8 mouse cellular contexts compared by ENCODE assay signal in the genomic region with DNA sequence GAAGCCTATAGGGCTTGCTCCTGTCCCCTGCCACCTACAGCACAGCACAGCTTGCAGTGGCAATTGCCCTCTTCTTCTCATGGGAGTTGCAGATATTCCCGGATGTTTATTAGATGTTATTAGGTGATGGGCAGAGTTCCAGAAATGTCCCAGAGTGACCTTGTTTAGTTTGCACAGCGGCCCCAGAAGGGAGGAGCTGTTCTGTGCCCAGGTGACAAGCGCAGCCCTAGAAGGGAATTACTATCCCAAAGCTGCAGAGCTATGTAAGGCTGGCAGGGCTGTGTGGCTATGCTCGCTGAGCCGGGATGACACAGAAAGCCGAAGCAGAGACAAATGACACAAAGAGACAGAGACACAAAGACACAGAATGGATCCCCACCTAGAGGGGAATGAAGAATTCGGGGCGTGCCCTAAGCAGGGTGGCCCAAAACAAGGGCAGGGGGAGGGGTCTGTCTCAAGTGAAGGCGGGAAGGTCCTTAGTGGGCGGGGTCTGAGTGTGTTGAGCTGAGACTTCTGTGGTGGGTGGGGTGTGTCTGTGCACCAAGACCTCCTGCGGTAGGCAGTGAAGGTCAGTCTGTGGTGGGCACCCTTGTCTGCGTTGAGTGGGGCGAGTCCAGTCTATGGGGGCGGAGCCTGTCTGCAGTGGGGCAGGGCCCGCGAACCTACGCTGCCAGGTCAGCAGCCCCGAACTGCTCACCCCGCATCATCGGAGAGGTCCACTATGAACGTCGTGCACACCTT. TPM values are rescaled to one million over a fixed set of nuclear protein-coding genes. Genes with fewer than 3 reads are reported as not detected.
DNase-seq lines count a peak whose midpoint lies in the region; ATAC-seq and TF ChIP-seq lines count a peak whose summit lies in the region.

No protein-coding gene starts in this region.

- peaks cover 20% of the 10 kb centered on the region for H3K4me1 ChIP-seq in lung, embryonic 16.5 days (replicated peaks; ENCODE audit: control insufficient read depth, insufficient read depth, low read length)
- H3K4me1 ChIP-seq in olfactory bulb, adult 2 months (ENCODE audit: control insufficient read depth, insufficient read depth, low read length), result peaks cover 16% of the 10 kb centered on the region

- no peak for TF ChIP-seq CTCF in olfactory bulb, adult 2 months (IDR thresholded peaks at IDR 0.05; ENCODE audit: insufficient read depth, low read depth, low read length)

- H3K9me3 ChIP-seq in lung, embryonic 16.5 days (ENCODE audit: control insufficient read depth, low read length), result no peaks in the 10 kb centered on the region

- WGBS in lung, embryonic 16.5 days, result under 1% methylated on average over 22 of the region's 22 CpGs
- 4% methylated on average over 22 of the region's 22 CpGs for WGBS in olfactory bulb, adult 2 months

- H3K36me3 ChIP-seq in lung, embryonic 16.5 days (ENCODE audit: control insufficient read depth, insufficient read depth, low read length), result no peaks in the 10 kb centered on the region

- peak; percentile 76 for ATAC-seq in lung, embryonic 16.5 days (ENCODE audit: low read depth)

- no peaks in the 10 kb centered on the region for H3K27me3 ChIP-seq in lung, embryonic 16.5 days (ENCODE audit: control insufficient read depth, insufficient read depth, low read depth, low read length)

- H3K27ac ChIP-seq in lung, embryonic 16.5 days (ENCODE audit: low read length), result peak overlapping the region; percentile 86
- no peak overlapping the region for H3K27ac ChIP-seq in olfactory bulb, adult 2 months (ENCODE audit: insufficient read depth, low read depth, low read length)

- H3K4me3 ChIP-seq in lung, embryonic 16.5 days (ENCODE audit: low read length), result peak overlapping the region; percentile 63
- peak overlapping the region; percentile 53 for H3K4me3 ChIP-seq in olfactory bulb, adult 2 months (ENCODE audit: insufficient read depth, low read depth, low read length)

- TF ChIP-seq POLR2A in olfactory bulb, adult 2 months (IDR thresholded peaks at IDR 0.05; ENCODE audit: insufficient read depth, low read depth, low read length), result no peak

- peak overlapping the region; percentile 73 for H3K9ac ChIP-seq in lung, embryonic 16.5 days (ENCODE audit: low read length)

- peak overlapping the region; percentile 78 for H3K4me2 ChIP-seq in lung, embryonic 16.5 days (ENCODE audit: low read depth, low read length)

- peak; percentile 44 for DNase-seq in urinary bladder, postnatal 25 days (ENCODE audit: low spot score)
- no peak for DNase-seq in urinary bladder, adult 2 months (ENCODE audit: low spot score)
- peak; percentile 82 for DNase-seq in embryo, embryonic 10 days (ENCODE audit: low spot score)
- peak; percentile 57 to 63 for DNase-seq in heart, adult 9 months (ENCODE audit: low spot score in 2 of 2)
- peak; percentile 35 to 49 for DNase-seq in kidney, adult 8-10 months
- DNase-seq in frontal cortex, postnatal 14 days (ENCODE audit: low spot score in 2 of 2), result no peak

RNA-seq across cellular contexts. Expression of a gene that starts 0.7 kb away (rescaled TPM):
- polyA plus RNA-seq in urinary bladder, adult 2 months (2012; rRNA removed), result 33.6 and 39.8 TPM in 2 replicates
- polyA plus RNA-seq in lung, embryonic 16.5 days (2015; fragmentation: Nextera tagmentation; extraction: Ambion mirVana), result 19.6 and 25.0 TPM in 2 replicates
- polyA plus RNA-seq in olfactory bulb, adult 2 months (2012; ENCODE audit: insufficient read depth, insufficient read length, low replicate concordance, missing spikeins), result not detected in 2 replicates

RNA-seq across cellular contexts. Expression of a gene that starts 2.2 kb away (rescaled TPM):
- polyA plus RNA-seq in urinary bladder, adult 2 months (2012; rRNA removed), result 0.59 and 1.1 TPM in 2 replicates
- polyA plus RNA-seq in lung, embryonic 16.5 days (2015; fragmentation: Nextera tagmentation; extraction: Ambion mirVana), result 1.8 and 2.0 TPM in 2 replicates
- not detected in 2 replicates for polyA plus RNA-seq in olfactory bulb, adult 2 months (2012; ENCODE audit: insufficient read depth, insufficient read length, low replicate concordance, missing spikeins)

RNA-seq across cellular contexts. Expression of a gene that starts 34.0 kb away (rescaled TPM):
- polyA plus RNA-seq in urinary bladder, adult 2 months (2012; rRNA removed), result 1.4 and 1.9 TPM in 2 replicates
- 2.2 and 2.5 TPM in 2 replicates for polyA plus RNA-seq in lung, embryonic 16.5 days (2015; fragmentation: Nextera tagmentation; extraction: Ambion mirVana)
- not detected in 2 replicates for polyA plus RNA-seq in olfactory bulb, adult 2 months (2012; ENCODE audit: insufficient read depth, insufficient read length, low replicate concordance, missing spikeins)

RNA-seq across cellular contexts. Expression of a gene that starts 37.5 kb away (rescaled TPM):
- 19.2 and 21.0 TPM in 2 replicates for polyA plus RNA-seq in urinary bladder, adult 2 months (2012; rRNA removed)
- polyA plus RNA-seq in lung, embryonic 16.5 days (2015; fragmentation: Nextera tagmentation; extraction: Ambion mirVana), result 0.53 TPM in 2 replicates
- not detected in 2 replicates for polyA plus RNA-seq in olfactory bulb, adult 2 months (2012; ENCODE audit: insufficient read depth, insufficient read length, low replicate concordance, missing spikeins)

RNA-seq across cellular contexts. Expression of a gene that starts 55.5 kb away (rescaled TPM):
- not detected in 2 replicates for polyA plus RNA-seq in urinary bladder, adult 2 months (2012; rRNA removed)
- polyA plus RNA-seq in lung, embryonic 16.5 days (2015; fragmentation: Nextera tagmentation; extraction: Ambion mirVana), result not detected in 2 replicates
- not detected in 2 replicates for polyA plus RNA-seq in olfactory bulb, adult 2 months (2012; ENCODE audit: insufficient read depth, insufficient read length, low replicate concordance, missing spikeins)

Comparison
In these comparisons a context has a peak if more than half of its experiments do, and no peak if none do; other contexts are left out.
1. DNase-seq: peak in urinary bladder, postnatal 25 days (single experiment), embryo, embryonic 10 days (single experiment), heart, adult 9 months (2 of 2) and kidney, adult 8-10 months (2 of 2); none in urinary bladder, adult 2 months (single experiment) and frontal cortex, postnatal 14 days (0 of 2).
2. RNA of a gene that starts 0.7 kb away (polyA plus RNA-seq): 33.6 to 39.8 TPM in urinary bladder, adult 2 months and 19.6 to 25.0 TPM in lung, embryonic 16.5 days; not detected in olfactory bulb, adult 2 months; every median in the first group is over 10 times any median in the second.